Mouse (Mus musculus) heart, adult 18-20 months (tissue): ENCODE measurements around the gene Tmem184b. TPM values are rescaled to one million over a fixed set of nuclear protein-coding genes. Genes with fewer than 3 reads are reported as not detected.

Source experiments
- DNase-seq, 2 experiments: peaks; one replicate each; pipeline ENCODE4 v3.0.0; 2021 to 2022; ENCODE audit warnings: mixed read lengths in 1 of 2
- total RNA-seq, 2 experiments: library from RNA; stranded (reverse); gene quantifications; 2 replicates each; pipeline ENCODE4 v1.2.3; 2021

The Tmem184b gene
- total RNA-seq, 2 experiments from 2014 or later: 34.8 to 36.7 TPM

DNA sequence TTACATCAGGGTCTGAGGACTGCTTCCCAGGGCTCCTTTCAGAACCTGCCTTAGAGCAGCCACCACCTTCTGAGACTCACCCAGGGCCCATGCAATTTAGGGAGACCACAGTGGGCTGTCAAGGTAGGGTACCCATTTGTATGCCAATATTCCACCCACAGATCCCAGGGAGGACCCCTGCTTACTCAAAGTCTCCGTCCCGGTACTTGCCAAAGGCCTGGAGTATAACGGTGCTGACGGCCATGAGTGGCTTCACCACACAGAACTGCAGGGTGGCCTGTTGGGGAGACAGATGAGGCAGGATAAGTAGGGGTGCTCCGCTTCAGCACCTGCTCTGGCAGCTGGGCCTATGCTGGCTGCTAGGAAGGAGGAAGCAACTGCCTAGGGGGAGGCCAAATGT lies 37.0 kb downstream of the Tmem184b start:
- no peak for DNase-seq

DNA sequence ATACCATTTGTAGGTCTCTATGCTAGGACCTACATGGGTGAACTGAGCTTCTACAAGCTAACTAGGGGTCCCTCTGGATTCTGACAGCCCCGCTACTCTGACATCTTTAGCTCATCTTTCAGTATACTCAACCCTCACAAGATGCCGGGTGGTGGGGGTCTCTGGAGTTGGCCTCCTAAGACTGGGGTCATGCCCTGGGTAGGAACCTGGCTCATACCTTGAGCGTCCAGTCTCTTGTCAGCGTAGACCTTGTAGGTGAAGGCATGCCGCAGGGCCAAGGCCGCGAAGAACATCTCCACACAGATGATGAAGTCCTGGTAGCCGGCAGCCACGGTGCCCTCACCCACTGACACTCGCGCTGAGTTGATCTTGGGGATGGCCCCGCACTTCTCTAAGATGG lies 38.3 kb downstream of the Tmem184b start:
- no peak for DNase-seq

DNA sequence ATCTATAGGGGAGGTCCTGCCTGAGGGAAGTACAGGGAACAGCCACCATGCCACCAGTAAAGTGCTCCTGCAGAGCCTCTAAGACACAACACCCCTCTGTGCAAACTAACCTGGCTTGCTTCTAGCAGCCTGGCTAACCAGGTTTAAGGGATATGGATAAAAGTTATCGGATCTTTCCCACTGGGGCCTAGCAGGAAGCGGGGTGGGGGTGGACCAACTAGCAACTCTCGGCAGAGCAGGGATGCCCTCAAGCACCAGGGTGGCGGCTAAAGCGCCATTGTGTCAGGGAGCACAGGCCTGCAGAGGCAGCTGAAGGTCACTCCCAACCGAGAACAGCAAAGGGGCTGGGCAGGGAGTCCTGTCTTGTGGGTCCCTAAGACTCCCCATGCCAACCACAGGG lies 39.2 kb downstream of the Tmem184b start:
- no peak for DNase-seq

DNA sequence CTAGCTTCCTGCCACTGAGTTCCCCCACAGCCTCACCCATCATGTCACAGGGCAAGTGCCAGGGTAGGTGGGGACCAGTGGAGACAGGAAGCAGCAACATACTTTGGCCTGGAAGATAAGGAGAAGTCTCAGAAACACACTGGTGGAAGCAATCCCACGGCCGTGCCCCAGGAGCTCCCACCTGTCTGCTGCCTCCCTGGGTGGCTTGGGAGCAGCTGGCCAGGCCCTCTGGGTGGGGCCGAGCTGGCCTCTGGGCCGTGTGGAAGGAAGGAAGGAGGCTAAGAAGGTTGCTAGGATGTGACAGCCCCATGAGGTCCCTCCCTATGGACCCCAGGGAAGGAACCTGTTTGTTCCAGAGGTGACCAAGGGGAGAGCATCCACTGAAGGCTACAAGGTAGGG lies 42.3 kb downstream of the Tmem184b start:
- DNase-seq: no peak

DNA sequence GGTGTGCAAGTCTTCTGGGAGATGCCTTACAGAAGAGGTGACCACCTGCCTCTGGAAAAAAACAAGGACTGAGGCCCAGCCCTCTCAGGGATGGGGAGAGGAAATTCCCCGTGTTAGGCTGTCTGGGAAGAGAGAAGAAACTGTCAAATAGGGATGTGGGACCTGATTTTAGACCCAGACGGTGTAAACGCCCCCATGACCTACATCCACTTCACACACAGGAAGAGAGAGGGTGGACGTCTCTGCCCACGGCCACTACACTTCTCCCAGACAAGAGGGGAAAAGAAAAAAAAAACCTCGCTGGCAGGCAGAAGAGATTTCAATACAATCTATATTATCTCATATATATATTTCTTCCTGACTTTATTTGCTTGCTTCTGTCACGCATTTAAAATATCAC lies 43.0 kb downstream of the Tmem184b start:
- no peak for DNase-seq

DNA sequence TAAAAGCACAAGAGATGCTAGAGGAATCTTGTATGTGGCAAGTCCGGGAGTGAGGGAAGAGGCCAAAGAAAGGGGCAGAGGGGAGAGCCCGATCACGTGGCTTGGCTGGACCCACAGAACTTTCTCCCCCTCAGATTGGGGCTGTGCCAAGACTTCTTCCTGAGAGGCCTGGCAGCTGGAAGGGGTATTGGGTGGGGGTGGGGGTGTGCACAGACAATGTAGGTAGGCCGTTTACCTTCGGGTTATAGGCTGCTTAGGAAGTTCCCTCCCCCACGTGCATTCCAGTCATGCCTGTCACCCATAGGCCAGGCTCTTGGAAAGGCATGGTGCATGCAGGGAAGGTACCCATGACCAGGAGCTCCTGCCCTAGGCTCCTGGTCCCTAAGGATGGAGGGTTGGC lies 43.4 kb downstream of the Tmem184b start:
- no peak for DNase-seq

DNA sequence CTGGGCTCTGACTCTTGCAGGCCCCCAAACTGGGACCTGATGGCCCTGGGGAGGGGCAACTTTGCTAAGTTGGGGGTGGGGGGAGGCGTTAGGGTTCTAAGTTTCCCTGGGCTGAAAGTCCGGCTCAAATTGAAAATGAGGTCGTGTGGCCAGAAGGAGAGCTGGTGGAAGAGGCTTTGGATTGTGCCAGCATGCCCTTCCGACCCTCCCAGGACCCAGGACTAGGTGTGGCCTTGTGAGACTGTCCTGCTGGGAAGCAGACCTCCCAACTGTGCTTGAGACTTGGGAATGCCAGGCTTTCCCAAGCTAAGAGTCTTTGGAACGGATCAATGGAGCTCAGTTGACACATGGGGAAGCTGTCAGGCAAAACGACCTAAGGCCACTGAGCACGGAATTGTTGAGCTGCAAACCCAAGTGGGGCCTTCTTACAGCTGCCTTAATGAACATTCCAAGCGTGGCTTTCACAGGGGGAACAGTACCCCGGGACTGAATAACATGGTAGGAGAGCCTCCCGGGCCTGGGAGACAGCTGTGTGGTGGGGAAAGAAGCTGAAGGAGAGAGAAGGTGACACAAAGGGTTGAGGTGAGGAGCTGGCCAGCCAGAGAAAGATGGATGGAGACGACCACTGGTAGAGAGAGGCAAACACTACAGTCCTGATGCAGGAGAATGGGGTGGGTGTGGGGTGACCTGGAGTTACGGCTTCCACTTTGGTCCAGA lies 45.2 kb downstream of the Tmem184b start:
- peak in 1 of 2 experiments; percentile 33 for DNase-seq

DNA sequence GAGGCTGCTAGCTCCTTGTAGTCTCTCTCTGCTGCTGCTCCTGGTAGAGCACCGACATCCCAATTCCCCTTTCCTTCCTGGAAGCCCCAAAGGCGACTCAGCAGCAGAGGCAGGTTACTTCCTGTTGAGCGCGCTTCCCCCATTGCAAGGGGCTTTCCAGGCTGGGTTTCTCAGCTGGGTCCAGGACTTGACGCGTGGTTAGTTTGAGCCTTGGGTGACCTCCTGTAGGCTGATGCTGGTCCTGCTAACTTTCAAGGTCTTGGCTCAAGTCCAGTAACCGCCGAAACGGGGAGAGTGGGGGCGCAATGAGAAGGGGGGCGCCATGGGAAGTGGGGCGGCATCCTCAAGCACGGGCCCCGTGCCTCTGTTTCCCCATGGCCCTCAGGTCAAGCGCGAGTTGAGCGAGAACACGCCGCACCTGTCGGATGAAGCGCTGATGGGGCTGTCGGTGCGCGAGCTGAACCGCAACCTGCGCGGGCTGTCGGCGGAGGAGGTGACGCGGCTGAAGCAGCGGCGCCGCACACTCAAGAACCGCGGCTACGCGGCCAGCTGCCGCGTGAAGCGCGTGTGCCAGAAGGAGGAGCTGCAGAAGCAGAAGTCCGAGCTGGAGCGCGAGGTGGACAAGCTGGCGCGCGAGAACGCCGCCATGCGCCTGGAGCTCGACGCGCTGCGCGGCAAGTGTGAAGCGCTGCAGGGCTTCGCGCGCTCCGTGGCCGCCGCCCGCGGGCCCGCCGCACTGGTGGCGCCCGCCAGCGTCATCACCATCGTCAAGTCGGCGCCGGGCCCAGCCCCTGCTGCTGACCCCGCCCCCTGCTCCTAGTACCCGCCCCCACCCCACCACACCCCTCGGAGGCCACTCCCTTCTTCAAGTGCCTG lies 46.1 kb downstream of the Tmem184b start:
- peak; percentile 69 to 77 for DNase-seq

DNA sequence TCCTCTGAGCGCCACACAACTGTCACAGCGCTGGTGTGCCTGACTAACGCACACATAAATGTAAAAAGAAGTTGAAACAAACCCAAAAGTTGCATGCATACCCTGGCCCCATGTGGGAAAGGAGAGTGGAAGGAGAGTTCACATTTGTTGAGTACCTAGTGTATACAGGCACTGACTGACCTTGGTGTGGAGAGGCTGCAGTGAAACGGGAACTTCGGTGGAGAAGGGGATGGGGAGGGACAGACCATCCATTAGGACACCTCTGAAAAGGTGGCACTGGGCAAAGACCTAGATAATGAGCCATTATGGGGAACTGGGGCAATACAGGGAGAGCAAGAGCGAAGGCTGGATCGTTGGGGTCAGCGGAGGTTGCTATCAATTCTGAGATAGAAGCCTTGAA lies 46.9 kb downstream of the Tmem184b start:
- no peak for DNase-seq

DNA sequence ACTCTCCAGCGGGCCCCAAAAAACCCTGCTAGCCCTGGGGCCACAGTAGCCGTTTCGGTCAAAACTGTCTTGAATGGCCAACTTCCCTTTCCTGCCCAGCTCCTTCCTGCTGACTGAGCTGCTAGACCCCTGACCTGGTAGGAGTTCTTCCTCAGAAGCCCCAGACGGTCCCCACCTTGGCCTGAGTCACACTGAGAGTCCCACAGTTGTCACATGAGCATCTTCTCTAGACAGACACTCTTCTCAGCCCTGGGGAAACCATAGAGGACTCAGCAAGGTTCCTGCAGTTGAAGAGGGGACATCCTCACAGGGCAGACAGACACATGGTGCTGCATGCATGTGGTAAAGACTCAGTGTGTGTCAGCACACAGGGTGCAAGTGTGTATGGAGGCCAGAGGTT lies 48.8 kb downstream of the Tmem184b start:
- DNase-seq: no peak

DNA sequence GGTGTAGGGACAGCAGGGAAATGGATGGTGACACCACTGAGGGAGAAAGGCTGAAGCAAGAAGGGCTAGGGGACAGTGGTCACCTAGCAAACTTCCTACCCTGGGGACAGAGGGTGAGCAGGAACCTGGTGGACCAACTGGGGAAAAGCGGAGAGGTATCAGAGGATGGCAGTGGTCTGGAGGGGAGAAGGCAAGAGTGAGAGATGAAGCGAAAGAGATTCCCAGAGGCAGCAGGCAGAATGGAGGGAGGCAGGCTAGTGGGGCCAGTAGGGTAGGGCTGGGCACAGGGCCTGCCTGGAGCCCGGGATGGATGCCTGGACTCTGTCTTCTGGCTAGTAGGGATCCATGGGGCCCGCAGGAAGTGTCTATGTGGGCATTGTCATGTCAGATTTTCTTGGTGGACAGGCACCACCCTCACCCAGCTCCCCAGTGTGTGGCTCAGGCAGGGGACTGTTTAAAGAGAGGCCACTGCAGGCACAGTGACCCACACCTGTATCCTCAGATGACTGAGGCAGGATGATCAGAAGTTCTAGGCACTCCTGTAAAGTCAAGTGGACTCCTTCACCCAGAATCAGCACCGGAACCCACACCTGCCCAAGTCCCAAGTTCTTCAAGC lies 49.6 kb downstream of the Tmem184b start:
- DNase-seq: no peak

DNA sequence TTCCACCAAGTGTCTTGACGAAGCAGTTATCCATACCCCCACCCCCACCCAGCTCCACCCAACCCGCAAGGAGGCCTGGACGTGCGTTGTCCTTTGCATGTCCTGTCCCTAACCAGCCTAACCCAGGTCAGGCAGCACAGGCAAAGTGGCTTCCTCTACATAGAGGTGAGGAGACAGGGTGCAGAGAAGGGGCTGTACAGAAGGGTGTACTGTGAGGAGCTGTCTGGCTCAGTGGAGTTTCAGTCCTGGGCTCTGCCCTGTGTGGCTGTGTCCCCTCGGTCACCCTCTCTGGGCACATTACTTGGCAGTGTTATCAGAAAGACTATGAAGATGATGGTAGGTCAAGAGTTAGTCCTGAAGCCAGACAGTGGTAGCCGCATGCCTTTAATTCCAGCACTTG lies 50.9 kb downstream of the Tmem184b start:
- DNase-seq: no peak

DNA sequence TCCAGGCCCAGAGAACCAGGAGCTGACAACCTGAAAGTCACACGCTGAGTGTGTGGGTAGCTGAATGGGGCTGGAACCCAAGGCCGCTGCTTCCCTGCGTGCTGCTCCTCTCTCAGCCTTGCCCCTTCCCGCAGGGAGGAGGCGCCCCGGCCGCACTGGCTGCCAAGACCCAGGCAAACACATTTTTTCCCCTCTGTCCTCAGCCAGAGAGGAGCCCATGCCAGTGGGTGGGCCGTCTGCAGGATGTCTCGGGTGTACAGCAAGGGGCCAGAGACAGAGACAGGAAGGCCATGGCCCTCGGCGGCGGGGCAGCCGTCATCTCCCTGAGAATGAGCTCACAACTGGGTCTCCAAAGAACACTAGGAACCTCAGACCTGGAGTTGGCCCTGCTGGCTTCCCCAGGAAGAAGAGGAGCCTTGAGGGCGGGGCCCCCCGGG lies 52.0 kb downstream of the Tmem184b start:
- peak; percentile 78 to 87 for DNase-seq

DNA sequence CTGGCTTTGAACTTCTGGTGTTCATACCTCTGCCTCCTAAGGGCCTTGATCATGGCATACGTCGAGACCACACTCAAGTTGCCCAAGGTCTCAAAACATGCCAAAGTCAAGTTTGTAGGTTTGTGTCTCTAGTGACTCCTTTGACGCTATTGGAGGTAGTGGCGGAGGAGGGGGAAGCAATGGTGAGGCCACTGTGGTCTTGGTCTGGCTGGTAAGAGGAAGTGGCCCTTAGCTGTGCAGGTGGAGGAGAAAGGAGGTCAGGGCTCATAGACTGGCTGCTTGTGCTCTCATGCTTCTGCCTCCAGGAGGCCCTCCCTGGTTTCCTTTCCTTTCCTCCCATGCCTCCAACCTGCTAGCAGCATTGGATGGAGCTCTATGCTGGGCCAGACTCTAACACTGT lies 52.5 kb downstream of the Tmem184b start:
- DNase-seq: no peak

DNA sequence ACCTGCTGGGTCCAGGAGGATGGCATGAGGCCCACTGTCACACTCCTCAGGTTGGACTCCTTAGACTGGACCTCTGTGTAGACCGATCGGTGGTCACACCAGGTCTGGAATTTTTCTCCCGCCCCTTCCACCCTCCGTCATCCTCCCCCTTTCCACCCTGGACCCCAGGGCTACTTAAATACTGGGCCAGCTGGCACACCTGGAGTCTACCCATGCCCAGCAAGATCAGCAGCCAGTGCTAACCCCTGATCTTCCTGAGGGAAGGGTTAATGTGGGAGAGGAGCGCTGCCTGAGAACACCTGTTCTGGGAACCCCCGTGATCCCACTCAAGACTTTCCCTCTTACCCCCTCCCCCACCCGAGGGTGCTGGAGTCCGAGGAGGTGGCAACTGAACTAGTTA lies 54.7 kb downstream of the Tmem184b start:
- no peak for DNase-seq

DNA sequence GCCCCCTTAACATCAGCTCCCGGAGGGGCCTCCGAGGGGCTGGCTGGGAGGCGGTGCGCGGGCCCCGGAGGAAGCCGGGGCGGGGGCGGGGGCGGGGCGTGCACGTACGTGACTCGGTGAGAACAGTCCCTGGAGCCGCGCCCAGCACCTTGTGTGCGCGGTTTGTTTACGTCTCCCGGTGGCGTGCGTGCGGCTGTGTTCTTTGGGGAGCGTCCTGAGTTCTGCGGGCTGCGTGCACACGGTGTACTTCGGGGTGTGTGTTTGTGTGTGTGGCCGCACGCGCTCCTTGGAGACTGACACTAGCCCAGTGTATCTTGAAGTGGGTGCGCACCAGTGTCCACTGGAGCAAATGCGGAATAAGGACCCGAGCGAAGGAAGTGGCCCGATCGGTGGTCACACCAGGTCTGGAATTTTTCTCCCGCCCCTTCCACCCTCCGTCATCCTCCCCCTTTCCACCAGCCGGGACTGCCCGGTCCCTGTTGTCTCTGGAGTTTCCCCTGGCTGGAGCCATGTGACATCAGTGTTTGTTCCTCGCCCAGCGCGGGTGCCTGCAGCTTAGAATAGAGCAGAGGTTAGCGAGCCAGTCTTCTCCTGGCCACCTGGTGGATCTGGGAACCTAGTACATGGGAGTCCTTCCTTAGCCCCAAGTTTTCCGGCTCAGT lies 55.4 kb downstream of the Tmem184b start:
- DNase-seq: peak; percentile 87

DNA sequence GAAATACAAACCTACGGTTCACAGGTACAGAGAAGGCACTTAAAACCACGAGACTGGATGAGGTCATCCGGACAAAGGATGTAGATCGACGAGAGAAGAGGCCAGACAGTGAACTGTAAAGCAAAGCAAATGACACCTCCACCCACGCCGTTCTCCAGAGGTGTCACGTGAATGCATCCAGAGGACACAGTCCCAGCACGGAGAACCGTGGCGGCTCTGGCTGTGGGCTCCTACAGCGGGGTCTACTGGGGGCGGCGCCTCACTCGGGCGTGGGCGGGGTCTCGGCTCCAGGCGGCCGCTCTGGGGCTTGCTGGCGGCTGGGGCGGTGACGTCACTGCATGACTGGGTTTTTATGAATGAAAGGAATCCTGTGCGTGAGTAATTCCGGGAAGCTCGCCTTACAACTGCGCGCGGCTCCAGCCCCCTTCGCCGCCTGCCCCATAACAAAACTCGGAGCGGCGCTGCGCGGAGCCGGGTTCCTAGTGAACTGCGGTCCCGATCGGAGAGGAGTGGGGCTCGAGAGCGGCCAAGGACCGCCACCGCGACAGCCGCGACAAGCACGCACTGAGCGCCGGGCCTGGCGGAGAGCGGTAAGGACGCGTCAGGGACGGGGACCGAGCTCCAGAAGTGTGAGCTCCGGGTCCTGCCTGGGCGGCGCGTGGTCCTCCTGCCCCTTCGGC lies 56.1 kb downstream of the Tmem184b start:
- peak; percentile 94 for DNase-seq

DNA sequence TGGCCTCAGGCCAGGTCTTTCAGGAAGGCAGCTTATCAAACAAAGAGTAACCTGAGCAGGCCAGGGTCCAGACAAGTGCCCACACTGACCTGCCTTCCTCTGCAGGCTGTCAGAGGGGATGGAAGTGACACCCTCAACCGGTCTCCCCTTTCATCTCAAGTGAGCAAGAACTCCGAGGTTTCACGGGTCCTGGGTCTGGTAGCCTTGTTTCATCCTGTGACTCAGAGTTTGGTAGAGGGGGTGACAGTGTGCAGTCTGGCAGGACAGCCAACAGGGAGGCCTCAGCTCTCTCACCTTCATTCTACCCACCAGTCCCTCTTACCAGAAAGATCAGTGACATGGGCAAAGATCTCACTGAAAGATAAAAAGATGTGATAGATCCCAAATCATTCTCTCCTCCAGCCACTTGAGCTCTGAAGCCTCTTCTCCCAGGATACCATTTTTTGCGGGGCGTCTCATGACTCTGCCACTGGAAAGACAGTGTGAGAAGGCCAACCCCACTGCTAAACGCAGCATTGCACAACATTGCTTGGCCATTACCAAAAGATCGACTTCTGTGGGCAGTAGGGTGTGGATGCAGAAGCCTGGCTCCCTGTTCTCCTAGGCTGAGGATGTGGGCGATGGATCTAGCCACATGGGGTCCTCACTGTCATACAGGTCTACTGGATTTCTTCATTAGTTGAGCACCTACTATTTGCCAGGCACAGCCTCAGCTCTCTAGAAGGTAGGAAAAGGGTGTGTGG lies 57.1 kb downstream of the Tmem184b start, which contains the start of gene Maff:
Maff (plus strand) TSS at position 571 of the 743 bp plus-strand sequence.
- DNase-seq: peak in 1 of 2 experiments; percentile 26

DNA sequence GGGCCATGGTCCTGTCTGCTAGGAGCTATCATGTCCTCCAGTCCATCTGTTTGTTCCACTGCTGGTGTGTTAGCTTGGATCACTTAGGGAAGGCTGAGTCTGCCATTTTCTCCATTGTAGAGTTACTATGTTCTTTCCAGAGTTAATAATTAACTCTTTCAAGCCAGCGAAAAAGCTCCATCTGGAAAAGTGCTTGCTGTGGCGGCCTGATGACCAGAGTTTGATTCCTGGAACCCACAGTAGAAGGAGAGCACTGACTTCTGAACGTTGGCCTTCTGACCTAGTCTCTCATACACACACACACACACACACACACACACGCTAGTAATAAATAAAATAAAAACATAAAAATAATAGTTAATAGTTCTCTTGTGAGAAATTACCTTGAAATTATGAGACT lies 58.7 kb downstream of the Tmem184b start:
- no peak for DNase-seq

DNA sequence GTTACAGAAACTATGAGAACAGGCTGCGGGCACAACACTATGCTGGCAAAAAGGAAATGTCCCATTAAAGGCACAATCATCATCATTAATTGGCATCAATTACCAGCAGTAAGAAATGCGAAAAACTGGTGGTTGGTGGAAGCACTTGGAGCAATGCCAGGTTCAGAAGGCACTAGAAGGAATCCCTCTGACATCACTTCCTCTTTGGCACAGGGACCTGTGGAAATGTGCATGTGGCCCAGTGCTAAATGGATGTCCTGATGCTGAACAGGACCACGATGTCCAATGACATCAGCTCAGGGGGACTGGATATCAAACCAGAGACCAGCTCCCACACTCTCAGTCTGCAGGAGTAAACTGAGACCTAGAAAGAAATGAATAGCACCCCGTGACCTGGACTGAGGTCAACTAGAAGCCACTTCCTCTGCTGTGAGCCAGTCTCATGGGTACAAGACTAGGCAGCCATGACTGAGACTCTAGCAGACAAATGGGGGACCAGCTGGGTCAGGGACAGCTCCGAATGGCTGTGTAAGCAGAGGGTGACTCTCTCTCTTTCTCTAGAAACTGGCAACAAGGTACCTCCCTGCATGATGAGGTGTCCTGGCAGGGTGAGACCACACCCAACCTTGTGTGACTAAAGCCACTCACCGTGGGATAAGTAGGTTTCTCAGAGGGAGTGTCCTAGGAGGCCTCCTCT lies 60.6 kb downstream of the Tmem184b start:
- DNase-seq: no peak
